Mouse (Mus musculus) testis, adult 2 months (tissue): ENCODE data around the gene Tmem202.
A peak's percentile ranks its signal among the peaks of the same experiment; 100 is the strongest.

Experiments used
- CTCF ChIP-seq: fragments of 200-500 bp; IDR thresholded peaks from 2 replicates; pipeline ENCODE4 v1.5.1; 2012; ENCODE audit warnings: low read depth, mild to moderate bottlenecking, inconsistent platforms, low read length, moderate library complexity; ENCODE audit not compliant: control insufficient read depth, insufficient read depth, insufficient replicate concordance
- POLR2A ChIP-seq: fragments of 200-500 bp; IDR thresholded peaks from 2 replicates; pipeline ENCODE4 v1.6.1; 2012; ENCODE audit warnings: low read depth, mild to moderate bottlenecking, inconsistent platforms, low read length, moderate library complexity; ENCODE audit not compliant: control insufficient read depth

- TF ChIP-seq CTCF = peak; percentile 76; the same call in 1 of the 2 replicates
- no peak for TF ChIP-seq POLR2A
These were observed 26.0 kb upstream of the Tmem202 start for GRCm38 (mm10) chr9:59565600-59565999.
